ENCODE assay signal across 22 mouse cellular contexts in genomic region chr2:117877816-117878215, GRCm38 (mm10).
DNase-seq lines count a peak whose midpoint lies in the region; ATAC-seq and TF ChIP-seq lines count a peak whose summit lies in the region.
"Had no signal": no experiment of that assay in that cellular context is flagged by ENCODE, and none has a peak within 500 bp of the region (broad histone marks: within the 10 kb centered on the region; RNA-seq: fewer than 3 reads in every experiment).

No protein-coding gene starts in this region.

- H3K9ac ChIP-seq in lung, embryonic 14.5 days, result no peak overlapping the region
- H3K9ac ChIP-seq in intestine, embryonic 16.5 days (ENCODE audit: low read depth, low read length), result no peak overlapping the region
- no peak overlapping the region for H3K9ac ChIP-seq in lung, postnatal 0 days (replicated peaks; ENCODE audit: low read depth)
- H3K9ac ChIP-seq in stomach, embryonic 16.5 days (ENCODE audit: low read length), result no peak overlapping the region
- H3K9ac ChIP-seq: limb, embryonic 15.5 days; liver, embryonic 14.5 days; neural tube, embryonic 15.5 days had no signal

- H3K4me1 ChIP-seq in lung, embryonic 14.5 days (ENCODE audit: insufficient read depth), result peaks cover 6% of the 10 kb centered on the region; the same call in 1 of the 2 replicates
- H3K4me1 ChIP-seq in lung, adult 2 months (ENCODE audit: control insufficient read depth, insufficient read depth, low read length), result no peaks in the 10 kb centered on the region; the same call in none of the 2 replicates
- H3K4me1 ChIP-seq in intestine, embryonic 16.5 days (ENCODE audit: control insufficient read depth, insufficient read depth, low read length), result peaks cover 2% of the 10 kb centered on the region; the same call in 1 of the 2 replicates
- no peaks in the 10 kb centered on the region for H3K4me1 ChIP-seq in lung, postnatal 0 days (ENCODE audit: insufficient read depth, low read depth, low read length)
- peaks cover 4% of the 10 kb centered on the region; the same call in 1 of the 2 replicates for H3K4me1 ChIP-seq in stomach, embryonic 16.5 days (ENCODE audit: control insufficient read depth, insufficient read depth, low read length)
- H3K4me1 ChIP-seq: neural tube, embryonic 15.5 days had no signal

- no peak for TF ChIP-seq EP300 in lung, postnatal 0 days (IDR thresholded peaks at IDR 0.05)

- DNase-seq in lung, embryonic 14.5 days, result peak; percentile 85
- DNase-seq in lung, adult 2 months, result no peak
- DNase-seq in lung, postnatal 0 days (ENCODE audit: low spot score), result peak; percentile 84
- no peak for DNase-seq in neural tube, embryonic 10.5 days (ENCODE audit: extremely low spot score, low spot score)
- DNase-seq in kidney, adult 8-10 months, result no peak
- DNase-seq: adrenal gland, adult 2 months; B cell, adult 2 months; cerebellum, adult 11 months; cerebellum, adult 9-11 months; heart, postnatal 10 days; kidney, postnatal 36 days; thymus, postnatal 14 days had no signal

- peak; percentile 92 for ATAC-seq in lung, embryonic 14.5 days (ENCODE audit: insufficient read depth)
- ATAC-seq in intestine, embryonic 16.5 days, result peak; percentile 71
- peak; percentile 84 for ATAC-seq in lung, postnatal 0 days
- peak; percentile 91 for ATAC-seq in stomach, embryonic 16.5 days (ENCODE audit: insufficient read depth, low FRiP score)
- ATAC-seq: hindbrain, postnatal 0 days had no signal

- 60% methylated on average over 6 of the region's 6 CpGs for WGBS in lung, embryonic 14.5 days
- WGBS in lung, adult 2 months, result 51% methylated on average over 6 of the region's 6 CpGs
- 38% methylated on average over 6 of the region's 6 CpGs for WGBS in intestine, embryonic 16.5 days
- 40% methylated on average over 6 of the region's 6 CpGs for WGBS in lung, postnatal 0 days
- 40% methylated on average over 6 of the region's 6 CpGs for WGBS in stomach, embryonic 16.5 days

- H3K9me3 ChIP-seq in lung, embryonic 14.5 days (ENCODE audit: low read depth, low read length), result no peaks in the 10 kb centered on the region
- H3K9me3 ChIP-seq in intestine, embryonic 16.5 days (ENCODE audit: control insufficient read depth, low read length), result no peaks in the 10 kb centered on the region
- no peaks in the 10 kb centered on the region for H3K9me3 ChIP-seq in lung, postnatal 0 days (ENCODE audit: low read length)
- H3K9me3 ChIP-seq in stomach, embryonic 16.5 days (replicated peaks; ENCODE audit: control insufficient read depth, low read length), result no peaks in the 10 kb centered on the region
- H3K9me3 ChIP-seq: limb, embryonic 15.5 days; midbrain, embryonic 10.5 days; neural tube, embryonic 15.5 days had no signal

- H3K4me2 ChIP-seq in lung, embryonic 14.5 days, result no peak overlapping the region
- no peak overlapping the region for H3K4me2 ChIP-seq in intestine, embryonic 16.5 days (ENCODE audit: low read depth, low read length)
- H3K4me2 ChIP-seq in lung, postnatal 0 days (replicated peaks; ENCODE audit: low read depth, low read length), result no peak overlapping the region
- H3K4me2 ChIP-seq in stomach, embryonic 16.5 days (ENCODE audit: low read depth, low read length), result no peak overlapping the region
- H3K4me2 ChIP-seq: heart, embryonic 11.5 days; limb, embryonic 15.5 days; neural tube, embryonic 15.5 days had no signal

- no peak for TF ChIP-seq CTCF in lung, embryonic 14.5 days (IDR thresholded peaks at IDR 0.05; ENCODE audit: low read depth)
- no peak for TF ChIP-seq CTCF in lung, adult 2 months (IDR thresholded peaks at IDR 0.05; ENCODE audit: insufficient read depth, low read length)
- no peak for TF ChIP-seq CTCF in lung, postnatal 0 days (IDR thresholded peaks at IDR 0.05)

- H3K27me3 ChIP-seq in lung, embryonic 14.5 days (ENCODE audit: insufficient read depth, low read length), result no peaks in the 10 kb centered on the region
- no peaks in the 10 kb centered on the region for H3K27me3 ChIP-seq in intestine, embryonic 16.5 days (replicated peaks; ENCODE audit: control insufficient read depth, insufficient read depth, low read length)
- no peaks in the 10 kb centered on the region for H3K27me3 ChIP-seq in lung, postnatal 0 days (replicated peaks; ENCODE audit: insufficient read depth, low read length)
- no peaks in the 10 kb centered on the region for H3K27me3 ChIP-seq in stomach, embryonic 16.5 days (ENCODE audit: control insufficient read depth, insufficient read depth, low read length)
- H3K27me3 ChIP-seq: CH12.LX; limb, embryonic 15.5 days; neural tube, embryonic 15.5 days had no signal

- no peak overlapping the region for H3K4me3 ChIP-seq in lung, embryonic 14.5 days (ENCODE audit: low read depth, low read length)
- H3K4me3 ChIP-seq in lung, adult 2 months (replicated peaks; ENCODE audit: extremely low read depth, low read depth, low read length), result no peak overlapping the region
- H3K4me3 ChIP-seq in intestine, embryonic 16.5 days (ENCODE audit: low read length), result no peak overlapping the region
- no peak overlapping the region for H3K4me3 ChIP-seq in lung, postnatal 0 days (ENCODE audit: low read depth, low read length)
- H3K4me3 ChIP-seq in stomach, embryonic 16.5 days (replicated peaks; ENCODE audit: low read length), result no peak overlapping the region
- H3K4me3 ChIP-seq: limb, embryonic 15.5 days; midbrain, embryonic 10.5 days; neural tube, embryonic 15.5 days had no signal

- TF ChIP-seq POLR2A in lung, adult 2 months (IDR thresholded peaks at IDR 0.05; ENCODE audit: borderline replicate concordance, extremely low read depth, low read depth, low read length), result no peak

- peak overlapping the region; percentile 38; the same call in 1 of the 2 replicates for H3K27ac ChIP-seq in lung, embryonic 14.5 days (ENCODE audit: low read depth)
- no peak overlapping the region for H3K27ac ChIP-seq in intestine, embryonic 16.5 days (ENCODE audit: low read length)
- H3K27ac ChIP-seq in lung, postnatal 0 days (ENCODE audit: low read length), result no peak overlapping the region
- no peak overlapping the region for H3K27ac ChIP-seq in stomach, embryonic 16.5 days (ENCODE audit: low read length)
- H3K27ac ChIP-seq: hindbrain, postnatal 0 days; limb, embryonic 15.5 days; liver, embryonic 14.5 days; midbrain, embryonic 10.5 days; neural tube, embryonic 15.5 days had no signal

- H3K36me3 ChIP-seq in lung, embryonic 14.5 days (ENCODE audit: insufficient read depth), result no peaks in the 10 kb centered on the region
- H3K36me3 ChIP-seq in intestine, embryonic 16.5 days (ENCODE audit: control insufficient read depth, insufficient read depth, low read length), result no peaks in the 10 kb centered on the region
- no peaks in the 10 kb centered on the region for H3K36me3 ChIP-seq in lung, postnatal 0 days (ENCODE audit: insufficient read depth, low read length)
- no peaks in the 10 kb centered on the region for H3K36me3 ChIP-seq in stomach, embryonic 16.5 days (ENCODE audit: control insufficient read depth, insufficient read depth, low read length)
- H3K36me3 ChIP-seq: G1E; limb, embryonic 15.5 days; midbrain, embryonic 10.5 days; neural tube, embryonic 15.5 days had no signal

Comparison
In these comparisons a context has a peak if more than half of its experiments do, and no peak if none do; other contexts are left out.
1. DNase-seq: peak in lung, embryonic 14.5 days (single experiment) and lung, postnatal 0 days (single experiment); none in lung, adult 2 months (single experiment), neural tube, embryonic 10.5 days (single experiment) and kidney, adult 8-10 months (0 of 2).
2. Peak in every context shown above with its lines, with median percentiles within 50 percentile points of each other: ATAC-seq.